Mouse (Mus musculus) c-Kit-positive CD71-positive TER-119-negative erythroid progenitor cells, embryonic 14.5 days (primary cell): Measurements from ENCODE around the gene Zbtb18.

Experiments
- DNase-seq: peaks from one replicate; pipeline ENCODE4 v3.0.0-alpha.2; 2013; ENCODE audit warnings: low read depth

Zbtb18 gene

DNA sequence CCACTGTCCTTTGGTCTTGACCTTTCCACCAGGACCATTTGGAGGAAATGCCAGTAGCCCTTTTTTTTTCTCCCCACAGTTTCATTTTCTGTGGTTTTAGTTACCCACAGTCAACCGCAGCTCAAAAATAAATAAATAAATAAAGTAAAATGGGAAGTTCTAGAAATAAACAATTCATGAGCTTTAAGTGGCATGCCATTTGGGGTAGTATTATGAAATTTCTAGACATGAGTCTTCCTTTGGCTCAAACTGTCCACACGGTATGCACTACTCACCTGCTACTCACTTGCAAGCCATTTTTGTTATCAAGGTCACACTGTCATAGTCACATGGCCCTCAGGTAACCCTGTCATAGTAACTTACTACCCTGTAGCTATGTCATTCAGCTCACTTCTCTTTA is 41.5 kb downstream of the Zbtb18 start:
- DNase-seq: no peak

DNA sequence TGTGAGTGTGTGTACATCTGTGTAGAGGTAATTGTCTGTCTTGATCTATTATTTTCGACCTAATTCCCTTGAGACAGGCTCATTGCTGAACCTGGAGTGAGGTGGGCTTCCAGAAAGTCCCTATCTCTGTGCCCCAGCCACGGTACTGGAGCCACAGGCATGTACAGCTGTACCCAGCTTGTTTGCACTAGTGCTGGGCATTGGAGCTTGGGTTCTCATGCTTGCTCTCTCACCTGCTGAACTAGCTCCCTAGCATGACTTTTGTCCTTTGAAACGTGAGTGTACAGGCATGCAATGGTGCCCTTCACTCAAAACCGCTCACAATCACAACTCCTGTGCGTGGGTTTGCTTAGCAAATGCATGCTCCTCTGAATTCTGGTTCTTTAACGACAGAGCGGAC is 42.1 kb downstream of the Zbtb18 start:
- no peak for DNase-seq

DNA sequence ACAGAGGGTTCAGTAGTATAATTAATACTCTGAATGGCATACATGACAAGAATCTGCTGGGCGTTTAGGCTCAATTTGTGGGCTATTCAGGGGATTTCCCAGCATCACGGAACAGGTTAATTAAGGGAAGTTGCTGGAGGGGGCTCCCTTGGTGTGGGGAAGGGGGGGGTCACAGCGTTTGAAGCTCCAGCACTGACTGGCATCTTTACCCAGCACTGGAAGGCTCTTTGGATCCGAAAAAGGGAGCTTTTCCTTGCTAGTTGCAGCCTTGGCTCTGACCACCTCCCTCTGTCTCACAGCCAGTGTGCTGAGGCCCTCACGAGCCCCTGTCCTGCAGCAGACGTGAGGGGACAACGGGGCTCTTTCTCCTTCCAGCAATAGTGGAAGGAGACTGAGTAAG is 42.5 kb downstream of the Zbtb18 start:
- DNase-seq: no peak

DNA sequence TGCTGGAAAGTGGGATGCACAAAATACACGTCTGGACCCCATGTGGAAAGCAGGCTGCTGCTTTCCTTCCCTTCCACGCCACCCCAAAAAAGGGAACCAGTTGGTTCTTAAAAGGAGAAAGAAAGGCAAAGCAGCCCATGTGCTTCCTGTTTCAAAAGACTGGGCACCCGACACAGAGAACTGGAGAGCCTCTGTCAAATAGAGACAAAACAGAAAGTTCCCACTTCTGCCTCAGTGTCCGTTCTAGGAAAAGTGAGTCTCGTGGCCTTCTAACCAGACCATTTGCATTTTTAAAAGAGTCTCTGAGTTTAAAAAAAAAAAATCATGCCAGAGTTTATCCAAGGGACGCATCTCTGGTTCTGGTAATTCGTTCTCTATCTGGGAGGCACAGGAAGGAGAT is 47.7 kb downstream of the Zbtb18 start:
- DNase-seq: no peak

DNA sequence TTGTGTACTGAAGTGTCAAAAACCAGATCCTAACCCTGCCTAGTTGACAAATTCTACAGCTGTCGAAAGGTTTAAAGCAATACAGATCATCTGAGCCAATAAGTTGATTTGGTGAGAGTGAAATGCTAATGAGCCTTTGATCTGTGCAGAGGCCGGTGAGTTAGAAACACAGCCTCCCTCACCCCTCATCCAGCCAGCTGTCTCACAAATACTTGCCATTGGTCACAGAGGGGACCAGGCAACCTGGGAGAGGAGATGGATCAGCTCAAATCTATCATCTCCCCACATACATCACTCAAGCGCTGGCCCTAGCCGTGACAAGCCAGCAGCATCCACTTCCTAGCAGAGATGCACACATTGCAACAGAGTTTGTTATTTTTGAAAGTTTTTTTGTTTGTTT is 48.7 kb downstream of the Zbtb18 start:
- no peak for DNase-seq

DNA sequence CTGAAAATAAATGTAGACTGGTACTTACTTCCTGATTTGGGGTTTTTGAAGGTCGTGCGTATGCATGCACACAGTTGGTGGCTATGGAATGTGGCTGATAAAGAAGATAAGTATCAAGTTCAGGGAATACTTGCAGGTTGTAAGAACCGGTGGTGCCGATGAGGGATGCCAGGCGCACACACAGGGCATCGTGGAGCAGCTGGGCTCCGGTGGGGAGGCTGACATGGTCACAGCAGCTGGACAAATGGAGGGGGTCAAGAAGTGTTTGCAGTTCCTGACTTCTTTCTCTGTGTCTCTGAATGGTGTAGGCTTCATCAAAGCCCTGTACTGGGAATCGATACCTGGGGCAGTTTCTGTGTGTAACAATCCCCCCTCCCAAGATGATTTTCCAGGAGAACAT is 49.1 kb downstream of the Zbtb18 start:
- no peak for DNase-seq

DNA sequence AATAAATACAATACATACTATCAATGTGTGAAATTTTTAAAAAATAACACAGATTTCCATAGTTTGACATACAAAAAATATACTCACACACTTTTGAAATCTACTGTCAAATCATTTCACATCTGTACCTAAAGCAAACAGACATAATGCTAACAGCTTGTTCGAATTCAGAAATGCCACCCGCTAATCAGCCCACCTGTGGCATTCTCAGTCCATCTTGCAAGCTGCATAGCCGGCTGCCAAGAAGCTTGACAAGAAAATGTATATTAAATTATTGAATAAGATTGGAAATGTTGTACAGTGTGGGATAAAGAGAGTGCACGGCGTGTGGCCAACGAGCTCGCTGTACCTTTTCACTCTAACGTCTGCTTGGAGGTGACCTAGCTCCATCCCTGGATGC is 52.2 kb downstream of the Zbtb18 start:
- no peak for DNase-seq

DNA sequence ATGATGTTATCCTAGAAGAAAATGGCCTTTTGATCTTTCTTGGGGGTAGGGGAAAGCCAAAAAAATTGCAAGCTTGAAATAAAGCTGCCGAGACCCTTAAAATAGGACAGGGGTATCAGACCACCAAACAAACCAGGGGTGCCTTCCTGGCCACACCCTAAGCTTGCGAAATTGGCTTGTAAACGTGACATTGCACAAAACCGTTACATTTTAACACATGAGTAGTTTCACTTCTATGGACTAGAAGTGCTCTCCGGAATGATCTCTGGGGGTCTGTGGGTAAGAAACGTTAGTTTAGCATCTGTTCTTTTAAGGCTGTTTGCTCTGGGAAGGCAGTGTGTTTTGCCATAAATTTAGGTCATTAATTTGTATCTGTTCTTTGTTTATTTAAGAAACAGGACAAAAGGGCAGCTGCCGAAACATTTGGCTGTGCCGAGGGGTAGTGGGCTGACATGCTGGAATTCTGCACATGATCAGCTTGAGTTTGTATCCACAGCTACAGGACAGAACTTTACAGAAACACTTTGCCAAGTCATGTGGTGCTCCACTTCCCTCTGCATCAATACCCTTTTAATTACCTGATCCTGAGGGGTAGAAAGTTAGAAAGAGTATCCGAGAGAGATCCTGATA is 52.9 kb downstream of the Zbtb18 start:
- DNase-seq: no peak
